Mouse (Mus musculus): ENCODE results near the gene Atp10a. TPM values are rescaled to one million over a fixed set of nuclear protein-coding genes. Genes with fewer than 3 reads are reported as not detected.

The Atp10a gene
- total RNA-seq, 2 experiments from 2014 or later = 2.4 to 2.9 TPM

DNA sequence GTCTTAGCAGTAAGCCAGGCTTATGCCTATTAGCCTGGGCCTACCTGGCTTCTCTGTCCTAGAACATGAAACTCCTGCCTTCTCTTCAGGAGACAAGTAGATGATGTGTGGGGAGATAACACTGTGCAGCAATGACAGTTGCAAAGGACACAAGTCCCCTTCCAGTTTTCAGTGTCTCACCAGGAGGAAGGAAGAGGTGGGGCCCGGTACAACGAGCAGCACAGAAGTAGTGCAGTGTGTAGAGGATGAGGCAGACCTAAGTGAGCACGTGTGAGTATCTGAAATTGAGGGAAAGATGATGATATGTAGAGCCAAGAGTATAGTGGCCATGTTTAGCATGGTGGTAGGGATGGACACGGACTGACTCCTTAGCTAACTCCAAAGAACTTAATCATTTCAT, 86.0 kb downstream of the Atp10a start:
- no peak for DNase-seq

DNA sequence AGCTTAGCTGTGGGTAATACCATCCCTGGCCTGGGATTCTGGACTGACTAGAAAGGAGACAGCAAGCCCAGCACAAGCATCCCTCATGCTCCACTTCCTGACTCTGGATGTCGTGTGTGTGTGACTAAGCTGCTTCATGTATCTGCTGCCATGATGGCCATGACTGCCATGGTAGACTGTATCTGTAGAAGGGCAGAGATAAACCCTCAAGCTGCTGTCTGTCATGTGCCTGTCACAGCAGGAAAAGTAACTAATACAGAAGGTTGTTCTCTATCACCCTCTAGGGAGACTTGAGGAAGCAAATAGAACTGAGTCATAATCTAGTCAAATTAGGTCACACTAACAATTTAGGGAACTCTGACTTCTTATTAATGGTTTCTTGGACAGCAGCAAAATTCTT, 86.7 kb downstream of the Atp10a start:
- no peak for DNase-seq

DNA sequence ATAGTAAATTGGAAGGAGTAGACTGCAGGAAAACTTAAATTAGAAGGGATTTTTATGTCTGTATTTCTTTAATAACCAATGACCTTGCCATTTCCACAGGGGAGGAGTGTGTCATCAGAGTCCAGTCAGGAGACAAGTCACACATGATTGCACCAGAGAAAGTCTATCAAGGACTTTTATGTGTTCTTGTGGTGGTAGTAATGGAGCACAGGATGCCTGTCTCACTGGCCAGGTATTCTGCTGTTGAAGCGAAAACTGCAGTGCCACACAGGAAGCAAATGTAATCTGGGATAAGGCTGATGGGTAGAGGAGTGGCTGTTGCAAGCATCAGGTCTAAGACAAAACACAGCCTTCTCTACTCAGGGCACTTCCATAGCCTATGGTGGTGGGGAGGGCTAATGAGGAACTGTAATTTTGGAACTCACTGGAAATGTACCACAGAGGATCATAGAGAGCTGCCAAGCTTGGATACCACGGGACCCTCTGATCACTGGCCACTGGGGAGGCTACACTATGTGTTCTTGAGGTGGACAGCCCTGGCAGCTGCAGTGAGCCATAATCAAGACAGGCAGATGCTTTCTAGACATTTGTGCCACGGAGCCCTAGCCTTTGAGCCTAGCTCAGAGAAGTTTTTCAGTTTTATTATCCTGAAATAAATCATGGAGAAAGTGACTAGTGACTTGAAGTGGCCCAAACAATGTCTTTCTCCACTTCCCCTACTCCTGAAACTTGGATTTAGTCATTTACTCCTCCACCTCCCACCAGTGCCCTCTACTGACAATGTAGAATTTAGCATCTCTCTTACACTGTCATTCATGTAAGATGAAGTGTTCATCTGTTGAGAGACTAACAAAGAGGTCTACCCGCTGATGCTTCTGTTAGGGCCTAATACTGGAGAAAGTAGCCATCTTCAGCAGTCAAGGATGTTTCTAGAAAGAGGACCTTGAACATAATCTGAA, 87.7 kb downstream of the Atp10a start:
- no peak for DNase-seq

DNA sequence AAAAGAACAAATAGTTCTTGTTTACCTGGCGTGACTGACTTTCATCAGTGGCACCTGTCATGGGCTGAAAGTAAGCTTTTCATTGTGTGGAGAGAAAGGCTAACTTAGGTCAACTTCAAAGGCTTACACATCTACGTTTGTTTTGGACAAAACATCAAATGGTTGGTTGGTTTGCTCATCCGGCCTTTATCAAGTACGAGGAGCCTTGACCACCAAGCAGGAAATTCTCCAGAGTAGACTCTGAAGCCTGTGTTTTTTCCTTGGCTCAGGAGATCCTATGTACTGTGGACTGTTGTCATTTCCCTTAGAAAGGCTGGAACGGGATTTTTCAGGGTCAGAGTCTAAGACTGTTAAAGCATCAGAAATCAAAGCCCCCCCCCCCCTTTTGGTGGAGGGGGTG, 90.9 kb downstream of the Atp10a start:
- DNase-seq = no peak

DNA sequence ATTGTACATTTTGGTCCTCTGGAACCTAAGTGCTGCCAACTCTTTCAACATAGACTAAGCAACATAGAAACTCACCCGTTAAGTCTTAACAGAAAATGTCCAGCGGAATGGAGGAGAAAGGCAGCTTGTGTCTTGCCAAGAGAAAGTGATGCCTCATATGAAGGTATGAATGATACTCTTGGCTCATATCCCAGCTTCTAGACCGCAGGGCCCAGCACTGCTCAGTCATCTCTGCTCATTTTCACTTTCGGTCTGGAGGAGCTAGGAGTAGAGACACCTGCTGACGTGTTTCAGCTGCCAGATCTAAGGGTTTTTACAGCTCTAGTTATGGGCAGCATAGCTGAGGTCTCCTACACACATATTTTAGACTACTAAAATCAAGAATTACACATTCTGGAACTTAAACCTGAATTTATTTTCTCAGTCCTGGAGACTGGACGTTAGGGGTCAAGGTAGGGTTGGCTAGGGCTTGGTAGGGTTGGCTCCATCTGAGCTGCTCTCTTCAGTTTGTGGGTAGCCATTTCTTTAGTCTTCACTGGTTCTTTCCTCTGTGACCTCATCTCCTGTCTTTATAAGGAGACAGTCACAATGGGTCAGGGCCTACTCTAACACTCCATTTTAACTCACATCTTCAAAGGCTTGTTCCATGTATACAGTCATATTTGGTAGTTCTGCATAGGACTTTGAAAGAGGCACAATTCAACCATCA, 94.1 kb downstream of the Atp10a start:
- no peak for DNase-seq

DNA sequence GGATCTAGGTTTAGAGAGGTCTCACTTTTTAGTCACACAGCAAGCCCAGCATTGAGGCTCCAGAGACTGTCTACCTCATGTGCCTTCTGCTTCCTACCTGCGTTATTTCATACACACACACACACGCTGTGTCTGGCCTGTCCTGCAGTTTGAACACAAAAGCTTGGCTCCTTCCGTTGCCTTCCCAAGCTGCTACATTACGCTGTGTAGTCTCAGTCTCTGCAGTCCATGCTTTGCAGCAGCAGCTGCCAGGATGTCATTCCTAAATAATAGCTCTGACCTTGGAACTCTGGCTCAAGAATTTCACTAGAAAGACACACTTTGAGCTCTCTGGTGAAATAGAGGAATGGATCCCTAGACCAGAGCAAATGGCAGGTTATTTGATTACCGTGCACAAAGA, 96.1 kb downstream of the Atp10a start:
- no peak for DNase-seq

DNA sequence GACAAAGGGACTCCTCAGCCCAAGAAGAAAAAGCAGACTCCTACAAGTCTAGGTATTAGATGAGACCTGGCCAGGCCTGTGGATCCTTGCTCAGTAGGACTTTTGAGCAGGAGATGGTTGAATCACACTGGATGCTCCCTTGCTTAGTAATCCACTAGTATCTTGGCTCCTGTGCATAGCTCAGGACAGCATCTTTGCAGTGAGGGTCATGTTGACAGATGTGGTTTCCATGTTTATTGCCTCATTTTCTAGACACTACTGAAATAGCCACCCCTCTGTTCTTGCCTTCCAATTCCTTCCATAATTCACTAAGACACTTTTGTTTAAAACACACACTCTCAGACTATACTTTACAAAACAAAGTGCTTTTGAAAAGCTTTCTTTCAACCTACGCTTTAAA, 98.1 kb downstream of the Atp10a start:
- DNase-seq = no peak

DNA sequence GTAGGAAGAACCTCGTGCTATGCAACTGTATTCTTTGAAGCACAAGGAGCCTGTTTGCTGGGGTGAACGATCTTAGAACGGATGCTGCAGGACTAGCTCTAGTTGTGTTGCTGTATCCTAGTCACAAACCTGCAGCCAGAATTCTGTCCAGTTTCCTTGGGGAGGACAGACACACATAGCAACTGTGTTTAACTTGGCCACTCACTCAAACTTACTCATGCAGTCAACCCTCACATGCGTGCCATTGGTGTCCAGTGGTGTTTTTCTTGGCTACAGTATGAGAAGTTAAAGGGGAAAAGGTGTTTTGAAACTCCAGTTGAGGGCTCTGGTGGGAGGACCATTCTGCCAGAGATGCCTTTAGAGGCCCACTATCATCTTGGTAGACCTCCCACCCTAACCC, 98.6 kb downstream of the Atp10a start:
- no peak for DNase-seq

DNA sequence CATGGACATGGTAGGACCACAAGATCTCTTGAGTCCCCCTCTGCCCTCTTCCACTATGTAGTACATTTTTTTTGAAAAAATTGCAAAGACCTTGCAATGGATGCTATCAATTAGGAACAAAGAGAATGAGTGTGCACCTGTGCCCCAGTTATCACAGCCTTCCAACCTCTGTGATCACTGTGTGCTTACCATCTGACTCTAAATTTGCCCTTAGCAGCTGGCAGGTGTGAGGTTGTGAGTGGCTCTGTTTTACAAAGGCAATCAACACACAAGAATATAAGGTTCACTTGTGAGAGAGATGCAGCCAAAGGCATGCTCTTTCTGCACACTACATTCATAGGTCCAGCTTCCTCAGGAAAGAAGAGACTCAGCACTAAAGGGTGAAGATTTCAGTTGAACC, 99.1 kb downstream of the Atp10a start:
- DNase-seq = no peak

DNA sequence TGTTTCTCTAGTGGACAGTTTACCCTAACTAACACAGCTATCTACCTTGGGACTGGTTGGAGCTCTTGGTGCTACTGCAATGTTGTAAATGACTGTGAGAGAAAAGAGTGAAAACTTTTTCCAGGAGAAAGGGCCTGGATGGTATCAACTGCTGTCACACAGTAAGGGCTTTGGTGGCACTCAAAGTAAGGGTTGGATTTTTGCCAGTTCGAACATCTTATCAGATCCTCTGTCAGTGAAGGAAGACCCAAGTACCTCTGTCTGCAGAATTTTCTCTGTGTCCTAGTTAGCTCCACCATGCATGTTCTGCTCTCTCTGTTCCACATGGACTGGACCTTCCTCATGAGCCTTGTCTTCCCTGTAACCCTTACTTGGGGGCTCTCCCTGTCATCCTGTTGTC, 99.9 kb downstream of the Atp10a start:
- no peak for DNase-seq

DNA sequence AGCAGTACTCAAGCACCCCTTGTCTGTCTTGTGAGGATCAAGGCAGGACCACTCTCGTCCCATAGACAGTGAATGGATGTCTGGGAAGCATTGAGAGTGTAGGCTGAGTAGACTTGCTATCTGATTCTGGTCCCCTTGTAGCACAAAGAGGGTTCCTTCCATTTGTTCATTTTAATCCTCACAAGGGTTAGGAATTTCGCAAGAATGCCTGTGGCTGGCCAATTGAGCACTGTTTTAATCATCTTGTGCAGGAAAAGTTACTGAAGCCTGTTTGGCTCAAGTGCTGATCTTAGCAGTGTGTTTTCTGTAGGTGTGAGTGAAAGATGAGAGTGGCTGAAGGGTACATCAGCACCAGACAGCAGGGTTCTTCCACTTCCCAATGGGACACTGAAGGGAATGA, 101.4 kb downstream of the Atp10a start:
- DNase-seq = no peak

DNA sequence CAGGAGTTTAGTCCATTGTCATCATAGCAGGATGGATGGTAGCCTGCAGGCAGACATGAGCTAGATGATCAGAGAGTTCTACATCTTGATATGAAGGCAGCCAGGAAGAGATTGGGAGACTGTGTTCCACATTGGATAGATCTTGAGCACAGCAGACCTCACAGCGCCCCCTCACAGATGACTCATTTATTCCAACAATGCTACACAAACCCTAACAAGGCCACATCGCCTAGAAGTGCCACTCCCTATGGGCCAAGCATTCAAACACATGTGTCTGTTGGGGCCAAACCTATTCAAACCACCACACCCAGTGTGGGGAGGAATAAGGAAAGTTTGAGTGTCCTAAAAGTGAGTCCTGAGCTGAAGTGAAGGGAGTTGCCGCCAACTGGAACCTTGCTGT, 102.4 kb downstream of the Atp10a start:
- DNase-seq = no peak

DNA sequence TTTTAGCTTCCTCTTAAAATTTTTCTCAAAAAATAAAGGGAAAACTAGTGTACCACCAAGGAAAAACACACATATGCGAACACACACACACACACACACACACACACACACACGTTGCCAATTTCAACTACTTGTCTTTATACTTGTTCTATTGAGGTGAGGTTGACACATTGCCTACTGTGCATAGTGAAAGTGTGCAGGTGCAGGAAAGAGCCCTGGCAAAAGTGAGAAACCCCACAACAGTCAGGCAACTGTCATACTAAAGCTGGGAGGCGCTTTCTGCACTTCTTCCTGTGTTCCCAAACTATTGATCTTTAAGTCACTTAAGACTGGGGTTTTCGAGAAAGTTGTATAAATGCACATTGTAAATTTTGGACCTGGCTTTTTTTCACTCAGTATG, 103.3 kb downstream of the Atp10a start:
- DNase-seq = no peak

DNA sequence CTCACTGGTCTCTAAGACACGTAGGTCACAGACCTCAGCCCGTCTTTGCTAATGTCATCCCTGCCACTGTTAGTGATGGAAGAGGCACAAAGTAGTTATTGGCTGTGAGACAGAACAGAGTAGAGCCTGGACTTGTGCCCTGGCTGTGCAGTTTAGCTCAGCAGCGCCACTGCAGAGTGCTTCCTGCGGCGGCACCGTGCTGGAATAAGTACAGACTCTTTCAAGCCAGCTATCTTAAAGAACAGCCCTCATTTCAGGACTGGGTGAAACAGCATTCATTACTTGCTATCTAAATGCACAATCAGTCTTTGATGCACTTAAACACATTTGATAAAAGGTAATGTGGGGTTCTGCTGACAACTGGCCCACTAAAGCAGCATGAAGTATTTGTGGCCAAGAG, 111.3 kb downstream of the Atp10a start:
- DNase-seq = peak; percentile 58

DNA sequence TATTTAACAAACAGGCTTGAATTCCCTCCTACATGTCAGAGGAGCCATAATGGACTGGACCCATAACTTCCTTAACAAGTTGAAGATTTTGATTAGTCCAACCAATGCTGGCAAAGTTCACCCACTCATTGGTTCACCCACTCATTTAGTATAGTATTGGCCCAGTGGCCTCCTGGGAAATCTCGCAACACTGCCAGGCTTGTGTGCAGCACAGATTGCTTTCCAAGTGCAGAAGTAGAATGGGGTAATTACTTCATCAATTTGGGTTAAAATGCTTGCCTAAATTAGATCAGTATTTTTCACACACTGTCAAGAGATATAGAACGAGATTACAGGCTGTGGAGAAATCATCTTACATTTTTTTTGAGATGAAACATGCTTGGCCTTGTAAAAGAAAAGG, 112.3 kb downstream of the Atp10a start:
- no peak for DNase-seq

DNA sequence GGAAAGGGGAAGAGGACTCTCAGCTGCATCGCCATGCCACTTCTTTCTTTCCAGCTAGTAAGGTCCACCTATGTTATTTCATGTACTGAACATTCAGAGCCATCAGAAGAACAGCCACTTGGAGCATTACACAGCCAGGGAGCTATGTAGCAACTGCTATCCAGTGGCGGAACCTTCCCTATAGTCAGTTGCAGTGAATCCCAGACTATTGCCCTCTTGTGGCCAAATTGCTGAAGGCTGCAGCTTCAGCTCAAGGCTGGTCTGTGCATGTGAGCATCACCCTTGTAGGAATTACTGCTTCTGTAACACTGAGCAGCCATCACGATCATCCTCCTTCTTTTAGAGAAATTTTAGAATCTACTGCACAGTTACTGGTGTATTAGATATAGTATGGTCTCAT, 114.3 kb downstream of the Atp10a start:
- DNase-seq = peak; percentile 35

DNA sequence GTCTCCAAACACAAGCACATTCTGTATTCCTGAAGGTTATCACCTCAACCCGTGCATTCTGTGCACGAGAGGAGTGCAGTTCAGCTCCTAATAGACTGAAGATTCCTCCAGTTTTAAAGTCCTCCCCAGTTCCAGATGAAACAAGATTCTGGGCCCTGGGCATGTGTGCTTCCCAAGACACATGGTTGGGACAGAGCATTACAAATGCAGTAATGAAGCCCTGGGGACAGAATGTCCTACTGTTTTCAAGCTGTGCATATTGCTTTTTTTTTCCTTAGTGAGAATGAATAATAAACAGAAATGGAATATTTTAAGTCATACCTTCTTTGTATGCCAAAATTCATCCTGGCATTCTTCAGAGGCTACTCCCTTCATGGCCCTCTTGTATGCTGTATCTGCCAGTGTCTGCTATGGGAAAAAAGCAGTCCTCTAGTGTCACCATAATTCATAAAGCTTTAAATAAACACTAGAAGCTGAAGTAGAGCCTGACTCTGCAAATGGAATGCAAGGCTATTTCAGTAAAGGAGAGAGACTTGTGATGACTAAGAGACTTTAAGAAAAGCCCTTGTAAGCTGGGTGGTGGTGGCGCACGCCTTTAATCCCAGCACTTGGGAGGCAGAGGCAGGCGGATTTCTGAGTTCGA, 116.2 kb downstream of the Atp10a start:
- no peak for DNase-seq

DNA sequence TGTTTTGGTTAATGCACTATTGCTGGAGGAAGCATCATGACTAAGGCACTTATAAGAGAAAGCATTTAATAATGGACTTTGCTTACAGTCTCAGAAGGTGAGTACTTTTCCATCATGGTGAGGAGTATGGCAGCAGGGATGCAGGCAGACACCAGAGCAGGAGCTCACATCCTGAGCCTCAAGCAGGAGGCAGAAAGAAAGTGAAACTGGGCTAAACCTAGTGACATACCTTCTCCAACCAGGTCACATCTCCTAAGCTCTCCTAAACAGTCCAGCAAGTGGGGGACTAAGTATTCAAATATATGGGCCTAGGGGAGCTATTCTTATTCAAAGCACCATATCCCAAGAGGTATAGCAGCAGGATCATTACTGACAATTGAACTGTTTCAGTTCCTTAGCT, 123.2 kb downstream of the Atp10a start:
- DNase-seq = no peak

DNA sequence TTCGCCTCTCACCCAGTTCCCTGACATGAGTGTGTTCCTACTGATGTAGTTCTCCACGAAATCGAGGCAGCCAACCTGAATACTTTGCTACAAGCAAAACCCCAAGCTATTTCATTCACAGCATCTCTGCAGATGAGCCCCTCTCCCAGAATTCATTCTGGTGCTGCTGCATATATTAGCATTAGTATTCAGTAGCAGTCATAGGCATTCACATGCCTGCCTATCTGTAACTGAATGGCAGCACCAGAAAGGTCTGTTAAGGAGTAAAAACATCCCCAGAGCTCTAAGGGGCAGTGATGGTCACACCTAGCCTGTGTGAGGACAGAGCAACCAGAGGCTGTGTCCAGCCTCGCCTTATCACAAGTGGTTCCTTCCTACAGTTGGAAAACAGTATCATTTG, 131.0 kb downstream of the Atp10a start:
- DNase-seq = no peak

DNA sequence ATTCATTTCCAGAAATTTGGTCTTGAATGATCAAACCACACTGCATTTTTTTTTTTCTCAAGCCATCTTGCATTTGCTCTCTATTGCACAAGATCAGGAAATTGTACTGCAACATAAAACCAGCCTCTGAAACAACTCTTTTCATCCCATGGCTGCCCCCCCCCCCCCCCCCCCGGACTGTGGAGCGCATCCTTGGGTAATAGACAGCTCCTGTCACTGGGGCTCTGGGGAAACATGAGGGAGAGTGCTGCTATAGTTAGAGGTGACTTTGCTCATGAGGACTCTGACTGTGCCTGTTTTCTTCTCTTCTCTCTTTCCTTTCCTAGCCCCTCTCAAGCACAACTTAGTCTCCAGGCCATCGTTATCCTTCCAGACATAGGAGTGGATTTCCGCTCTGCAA, 131.6 kb downstream of the Atp10a start:
- DNase-seq = no peak

DNA sequence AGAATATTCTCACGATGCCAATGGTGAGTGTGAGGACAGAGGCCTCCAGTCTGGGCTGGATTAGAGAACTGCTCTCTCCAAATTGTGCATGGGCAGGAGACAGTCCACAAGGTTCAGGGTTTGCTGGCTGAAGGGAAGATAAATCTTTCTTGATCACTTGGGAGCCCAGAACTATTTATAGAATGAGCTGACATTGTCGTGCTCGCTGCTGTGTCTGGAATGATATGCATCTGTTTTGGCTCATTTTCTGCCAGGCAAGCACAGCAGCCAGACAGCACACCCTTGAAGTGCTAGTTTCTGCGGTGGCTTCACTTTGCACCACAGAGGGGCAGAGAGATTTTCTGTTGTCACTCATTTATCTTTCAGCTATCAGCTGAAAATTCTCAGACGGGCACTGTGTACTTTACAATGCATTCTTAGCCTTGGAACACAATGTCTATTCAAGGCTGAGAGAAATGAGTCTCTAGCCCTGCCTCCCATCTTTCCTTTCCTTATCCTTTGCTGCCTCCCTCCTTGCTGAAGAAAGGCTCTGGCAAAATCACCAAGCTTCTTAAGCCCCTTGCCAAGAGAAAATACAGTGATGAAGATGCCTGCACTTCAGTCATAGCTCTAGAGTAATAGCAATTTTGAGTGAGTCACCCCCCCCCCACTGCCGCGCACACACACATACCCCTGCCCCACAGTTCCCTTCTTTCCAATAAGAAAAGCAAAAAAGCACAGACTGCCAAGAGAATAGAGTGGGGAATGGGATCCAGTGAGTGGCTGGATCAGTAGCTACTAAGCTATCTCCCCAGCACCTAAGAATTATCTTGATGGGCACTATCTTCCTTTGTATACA, 132.7 kb downstream of the Atp10a start:
- DNase-seq = peak; percentile 10

DNA sequence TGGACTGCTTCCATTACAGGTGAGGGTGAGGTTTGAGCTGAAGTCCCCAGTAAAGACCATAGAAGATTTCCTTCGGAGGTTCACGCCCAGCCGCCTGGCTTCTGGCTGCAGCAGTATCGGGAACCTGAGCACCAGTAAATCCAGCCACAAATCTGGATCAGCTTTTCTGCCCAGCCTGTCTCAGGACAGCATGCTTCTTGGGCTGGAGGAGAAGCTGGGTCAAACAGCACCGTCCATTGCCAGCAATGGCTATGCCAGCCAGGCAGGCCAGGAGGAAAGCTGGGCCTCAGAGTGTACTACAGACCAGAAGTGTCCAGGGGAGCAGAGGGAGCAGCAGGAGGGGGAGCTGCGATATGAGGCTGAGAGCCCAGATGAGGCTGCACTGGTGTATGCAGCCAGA, 141.3 kb downstream of the Atp10a start:
- no peak for DNase-seq

DNA sequence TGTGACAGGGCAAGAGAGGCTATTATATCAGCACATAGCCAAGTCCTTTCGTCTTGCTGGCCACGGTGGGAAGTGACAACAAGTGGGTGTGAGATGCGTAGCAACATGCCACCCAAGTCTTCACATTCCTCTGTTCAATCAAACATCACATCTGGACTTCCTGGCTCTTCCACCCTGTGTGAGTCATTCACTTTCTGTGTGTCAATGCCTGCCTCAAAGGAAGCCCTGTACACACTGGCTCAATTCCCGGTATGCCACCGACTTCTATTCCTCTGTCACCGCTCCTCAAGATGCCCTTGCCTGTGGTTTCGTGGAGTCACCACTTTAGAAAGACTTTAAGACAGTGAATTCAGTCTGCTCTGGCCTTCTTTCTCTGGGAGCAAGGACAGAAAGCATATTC, 144.9 kb downstream of the Atp10a start:
- peak; percentile 8 for DNase-seq

Data from heart, postnatal 4 days (tissue).